Mouse (Mus musculus) liver, postnatal 0 days (tissue): ENCODE results near the gene Gbp2b.

Source experiments
- CTCF ChIP-seq: sonication (generic); IDR thresholded peaks from 2 replicates; pipeline ENCODE4 v1.5.1; 2016; ENCODE audit warnings: antibody characterized with exemption, low read depth
- EP300 ChIP-seq: IDR thresholded peaks from 2 replicates; pipeline ENCODE4 v1.6.1; 2016; ENCODE audit warnings: antibody characterized with exemption, low read depth, mild to moderate bottlenecking

DNA sequence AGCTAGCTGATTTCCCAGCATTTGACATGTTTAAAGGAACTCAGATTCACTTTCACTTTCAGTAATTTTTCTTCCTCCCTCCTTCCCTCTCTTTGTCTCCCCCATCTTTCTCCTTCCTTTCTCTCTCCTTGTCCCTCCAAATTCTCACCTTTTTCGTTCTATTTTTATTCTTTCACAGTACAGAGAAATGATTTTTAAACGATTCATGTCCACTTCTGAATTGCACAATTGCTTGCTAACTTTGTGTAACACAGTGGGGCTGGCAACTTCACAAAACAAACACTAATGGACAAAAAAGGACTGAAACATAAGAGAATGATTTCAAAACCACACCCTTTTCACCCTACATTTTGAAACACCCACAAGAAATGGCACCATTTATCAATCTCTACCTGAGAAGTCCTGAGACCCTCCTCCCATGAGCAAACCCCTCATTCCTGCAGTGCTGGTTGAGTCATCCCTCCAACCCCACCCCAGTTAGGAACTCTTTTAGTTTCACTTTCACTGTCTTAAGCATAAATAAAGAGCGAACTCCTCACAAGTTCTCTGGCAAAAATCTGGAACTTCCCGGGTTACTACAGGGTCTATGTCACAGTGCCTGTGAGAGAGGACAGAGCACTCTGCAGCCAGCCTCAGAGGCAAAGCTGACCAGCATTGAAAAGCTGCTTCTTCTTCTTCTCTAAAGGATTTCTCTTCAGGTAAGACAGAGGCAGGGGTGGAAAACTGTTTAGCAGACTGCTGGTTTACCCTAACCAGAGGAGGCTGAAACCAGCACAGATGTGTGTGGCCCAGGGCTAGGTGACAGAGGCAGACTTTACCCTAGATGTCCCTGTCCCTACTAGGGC is 25.7 kb downstream of the Gbp2b start, which contains the start of gene Gbp2:
- TF ChIP-seq EP300 (peak; percentile 36; the same call in 1 of the 2 replicates), CTCF (no peak)
